Mouse (Mus musculus): ENCODE data around the gene Nxpe5.

The Nxpe5 gene

DNA sequence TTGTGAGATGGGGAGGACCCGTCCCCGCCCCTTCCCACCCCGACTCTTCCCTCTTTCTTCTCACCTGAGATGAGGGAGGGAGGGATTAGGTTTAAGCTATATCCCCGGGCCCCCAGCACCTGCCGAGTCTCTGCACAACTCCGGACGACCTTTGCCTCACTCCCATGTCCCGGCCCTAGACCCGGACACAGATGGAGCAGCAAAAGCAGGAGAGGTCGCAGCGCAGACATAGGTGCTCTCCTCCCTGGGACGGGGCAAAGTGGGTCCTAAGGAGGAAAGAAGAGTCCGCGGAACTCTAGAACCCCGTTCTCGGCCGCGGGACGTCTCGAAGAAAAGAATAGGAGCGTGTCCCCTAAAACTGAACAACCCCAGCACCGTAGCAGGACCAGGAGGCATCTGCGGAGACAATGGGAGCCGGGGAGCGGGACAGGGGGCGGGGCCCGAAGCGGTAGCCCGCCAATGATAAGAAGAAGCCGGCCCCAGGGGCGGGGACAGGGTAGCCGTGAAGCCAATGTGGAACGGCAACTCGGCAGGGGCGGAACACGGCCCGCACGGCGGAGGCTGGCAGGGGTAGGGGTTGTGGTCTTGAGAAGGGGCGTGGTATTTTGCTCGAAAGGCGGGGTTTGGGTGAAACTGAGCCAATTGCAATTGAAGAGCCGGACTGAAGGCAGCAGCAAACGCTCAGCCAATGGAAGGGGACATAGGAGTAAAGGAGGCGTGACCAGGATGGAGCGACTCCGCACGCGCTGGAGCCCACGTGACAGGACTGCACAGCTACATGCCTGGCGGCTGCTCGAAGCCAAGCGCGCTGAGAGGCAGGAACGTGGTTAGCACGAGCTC is 54.1 kb downstream of the Nxpe5 start, which contains the start of the genes Gm43720, Gpc2 and Stag3:
Gene Gm43720, minus strand, starts transcription at position 374 of the 840 bp plus-strand sequence.
Gene Gpc2, minus strand, starts transcription at position 421 of the 840 bp plus-strand sequence.
Gene Stag3, plus strand, starts transcription at position 656 of the 840 bp plus-strand sequence.
- peak; percentile 76 for DNase-seq

DNA sequence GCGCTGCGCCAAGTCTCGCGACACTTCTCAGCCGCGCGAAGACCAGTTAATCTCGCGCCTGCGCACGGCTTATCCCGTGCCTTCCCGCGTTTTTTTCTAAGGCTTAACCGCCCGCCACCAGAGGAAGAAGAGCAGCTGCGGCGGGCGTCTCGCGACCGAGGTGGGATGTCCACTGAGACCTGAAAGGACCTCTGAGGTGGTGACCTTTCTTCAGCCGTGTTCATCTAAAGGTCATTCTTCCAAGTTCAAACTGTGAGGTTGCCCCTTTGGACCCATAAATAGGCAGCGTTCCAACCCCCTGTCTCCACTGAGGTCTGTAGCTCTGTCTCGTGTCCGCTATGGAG is 54.7 kb downstream of the Nxpe5 start:
- DNase-seq: no peak

DNA sequence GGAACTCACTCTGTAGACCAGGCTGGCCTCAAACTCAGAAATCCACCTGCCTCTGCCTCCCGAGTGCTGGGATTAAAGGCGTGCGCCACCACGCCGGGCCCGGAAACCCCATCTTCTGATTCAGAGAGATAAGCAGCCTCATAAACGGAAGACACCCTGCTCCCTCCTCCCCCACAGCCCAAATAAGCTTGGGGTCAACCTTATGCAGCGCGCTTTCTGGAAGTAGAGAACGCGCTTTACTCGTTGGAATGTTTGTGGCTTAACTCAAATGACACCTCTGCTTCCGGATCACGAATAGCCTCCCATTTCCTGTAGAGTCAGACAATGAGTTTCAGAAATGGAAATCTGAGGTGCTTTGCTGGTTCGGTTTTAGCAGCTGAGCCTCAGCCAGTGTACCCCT is 55.1 kb downstream of the Nxpe5 start:
- DNase-seq: no peak

DNA sequence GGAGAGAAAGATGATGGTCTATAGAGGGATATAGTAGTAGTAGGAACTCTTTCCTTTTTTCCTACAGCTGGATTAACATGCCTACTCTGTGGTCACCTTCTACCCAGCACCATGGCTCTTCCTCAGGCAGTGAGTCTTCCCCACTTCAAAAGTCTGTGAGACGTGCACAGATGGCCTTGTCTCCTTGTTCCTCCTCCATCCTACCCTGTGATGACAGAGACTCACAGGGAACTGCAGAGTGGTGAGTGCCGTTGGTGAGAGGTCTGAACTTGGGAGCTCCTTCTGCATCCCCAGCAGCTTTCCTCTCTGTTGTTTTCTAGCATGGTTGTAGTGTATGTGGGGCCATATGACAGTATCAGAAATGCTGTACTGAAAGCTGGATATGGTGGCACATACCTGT is 56.1 kb downstream of the Nxpe5 start:
- no peak for DNase-seq

DNA sequence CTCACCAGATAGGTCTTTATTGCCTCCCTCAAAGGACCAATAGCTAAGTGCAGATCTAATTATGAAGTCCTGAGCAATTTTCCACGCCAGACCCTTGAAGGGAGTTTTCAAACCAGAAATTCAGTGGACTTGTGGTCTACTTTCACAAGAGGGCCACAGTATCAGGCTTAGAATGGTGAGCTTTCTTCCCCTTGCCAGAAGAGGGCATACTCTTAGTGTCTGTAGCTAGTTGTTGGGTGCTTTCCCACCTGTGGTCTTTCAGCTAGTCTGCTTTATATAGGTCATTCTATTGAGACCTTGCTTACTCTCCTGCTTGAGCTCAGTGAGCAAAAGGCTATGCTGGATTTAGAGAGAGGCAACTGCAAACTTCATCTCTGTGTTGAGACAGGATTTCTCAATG is 57.8 kb downstream of the Nxpe5 start:
- no peak for DNase-seq

DNA sequence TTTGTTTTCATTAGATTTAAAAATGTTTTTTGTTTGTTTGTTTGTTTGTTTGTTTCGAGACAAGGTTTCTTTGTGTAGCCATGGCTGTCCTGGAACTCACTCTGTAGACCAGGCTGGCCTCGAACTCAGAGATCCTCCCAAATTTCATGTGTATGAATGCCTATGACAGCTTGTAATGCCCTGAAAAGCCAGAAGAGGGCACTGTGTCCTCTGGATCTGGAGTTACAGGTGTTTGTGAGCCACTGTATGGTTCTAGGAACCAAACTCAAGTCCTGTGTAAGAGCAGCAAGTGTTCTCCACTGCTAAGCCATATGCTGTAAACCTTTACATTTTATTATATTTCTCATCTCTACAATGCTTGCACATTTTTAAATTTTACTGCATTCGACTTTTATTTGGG is 62.2 kb downstream of the Nxpe5 start:
- no peak for DNase-seq

DNA sequence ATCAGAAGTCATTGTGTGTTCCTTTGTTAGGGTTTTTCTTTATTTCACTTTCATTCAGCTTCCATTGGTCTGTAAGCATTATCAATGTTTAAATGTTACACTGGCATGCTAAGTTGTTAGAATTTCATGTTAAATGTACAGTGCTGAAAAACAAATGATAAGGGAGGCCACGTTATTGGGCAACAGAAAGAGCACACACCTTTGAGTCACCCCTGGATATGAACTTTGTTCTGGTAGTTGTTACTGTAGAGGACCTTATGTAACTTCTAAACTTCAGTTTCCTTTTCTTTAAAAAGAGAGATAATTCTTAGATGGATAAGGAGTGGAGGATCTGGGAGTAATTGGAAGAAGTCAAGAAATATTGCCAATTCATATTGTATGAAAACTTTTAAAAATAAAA is 65.9 kb downstream of the Nxpe5 start:
- no peak for DNase-seq

DNA sequence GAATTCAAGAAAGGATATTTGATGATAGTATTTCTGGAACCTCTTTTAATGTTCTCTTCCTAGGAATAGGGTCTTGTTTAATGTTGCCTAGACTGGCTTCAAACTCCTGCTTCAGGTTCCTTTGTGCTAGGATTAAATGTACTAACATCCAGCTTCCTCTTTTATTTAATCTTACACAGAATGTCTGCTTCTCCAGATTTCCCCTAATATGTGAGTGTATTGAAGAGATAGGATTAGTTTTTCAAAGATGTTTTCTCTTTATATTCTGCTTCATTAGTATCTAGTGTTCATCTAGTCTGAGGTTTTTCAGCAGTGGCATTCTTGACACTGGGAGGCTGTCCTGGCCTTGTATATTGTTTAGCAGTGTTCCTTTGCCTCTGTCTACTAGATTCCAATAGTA is 68.5 kb downstream of the Nxpe5 start:
- no peak for DNase-seq

DNA sequence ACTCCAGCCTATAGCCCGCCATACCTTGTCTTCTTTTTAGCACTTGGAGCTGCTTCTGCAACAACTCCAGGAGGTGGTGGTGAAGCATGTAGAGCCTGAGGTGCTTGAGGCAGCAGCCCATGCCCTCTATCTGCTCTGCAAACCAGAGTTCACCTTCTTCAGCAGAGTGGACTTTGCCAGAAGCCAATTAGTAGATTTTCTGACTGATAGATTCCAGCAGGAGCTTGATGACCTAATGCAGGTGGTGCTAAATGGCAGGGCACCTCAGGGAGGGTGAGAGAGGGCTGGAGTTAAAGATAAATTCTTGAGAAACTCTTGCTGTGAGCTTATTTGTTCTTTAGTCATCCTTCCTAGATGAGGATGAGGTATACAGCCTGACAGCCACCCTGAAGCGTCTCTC is 73.9 kb downstream of the Nxpe5 start:
- no peak for DNase-seq

Measured in kidney, adult 11 months (tissue).